Mouse (Mus musculus) forebrain, embryonic 15.5 days (tissue): ENCODE results near the gene Ctbp1. TPM values are rescaled to one million over a fixed set of nuclear protein-coding genes. Genes with fewer than 3 reads are reported as not detected.

ENCODE experiments used
- ATAC-seq: fragments of 200-750 bp; cut with Nextera tagmentation; replicated peaks from 2 replicates; pipeline ENCODE4 v1.8.0; 2017; ENCODE audit warnings: mild to moderate bottlenecking, moderate TSS enrichment, moderate library complexity
- H3K27ac ChIP-seq: fragments of 300-500 bp; sonication (generic); replicated peaks from 2 replicates; pipeline ENCODE4 v1.5.1; 2015; ENCODE audit warnings: mild to moderate bottlenecking, inconsistent platforms
- H3K27me3 ChIP-seq: fragments of 300-500 bp; sonication (generic); 2 replicates; pipeline ENCODE4 v1.6.1; 2015; ENCODE audit warnings: inconsistent platforms
- H3K36me3 ChIP-seq: fragments of 300-500 bp; sonication (generic); 2 replicates; pipeline ENCODE4 v1.6.1; 2015; ENCODE audit warnings: mild to moderate bottlenecking, inconsistent platforms
- H3K4me1 ChIP-seq: fragments of 300-500 bp; sonication (generic); 2 replicates; pipeline ENCODE4 v1.6.1; 2015; ENCODE audit warnings: inconsistent platforms
- H3K4me2 ChIP-seq: fragments of 300-500 bp; sonication (generic); replicated peaks from 2 replicates; pipeline ENCODE4 v1.6.1; 2015; ENCODE audit warnings: mild to moderate bottlenecking, inconsistent platforms
- H3K4me3 ChIP-seq: fragments of 300-500 bp; sonication (generic); 2 replicates; pipeline ENCODE4 v1.5.1; 2015; ENCODE audit warnings: mild to moderate bottlenecking, inconsistent platforms
- H3K9ac ChIP-seq: fragments of 300-500 bp; sonication (generic); replicated peaks from 2 replicates; pipeline ENCODE4 v1.6.1; 2015; ENCODE audit warnings: mild to moderate bottlenecking, inconsistent platforms
- H3K9me3 ChIP-seq: fragments of 300-500 bp; sonication (generic); 2 replicates; pipeline ENCODE4 v1.6.1; 2016; ENCODE audit warnings: inconsistent platforms
- WGBS: fragments of 180-500 bp; shearing (Covaris S2); methylation state at CpG from one replicate; pipeline ENCODE4 v1.1.7; 2015; ENCODE audit warnings: mixed read lengths; 5-methylcytosine and 5-hydroxymethylcytosine counted together
- polyA plus RNA-seq: library from polyadenylated mRNA; unstranded; fragments of >200 nt; fragmentation: Nextera tagmentation; extraction: Ambion mirVana; gene quantifications from 2 replicates; pipeline ENCODE4 v1.2.1, GENCODE M21; 2015

The Ctbp1 gene
- polyA plus RNA-seq, 1 experiment from 2014 or later: 562 TPM

- ATAC-seq: 0 out of 2 replicates have a peak, but pooled peaks have one; percentile 28
- Histone ChIP-seq H3K27ac (peak overlapping the region; percentile 31; the same call in 1 of the 2 replicates), H3K9ac (no peak overlapping the region), H3K27me3 (no peaks in the 10 kb centered on the region), H3K4me1 (no peaks in the 10 kb centered on the region), H3K4me2 (no peak overlapping the region), H3K4me3 (no peak overlapping the region), H3K9me3 (no peaks in the 10 kb centered on the region), H3K36me3 (peaks cover 17% of the 10 kb centered on the region; the same call in 1 of the 2 replicates)
- 80% methylated on average over 3 of the region's 3 CpGs for WGBS
Measured at GRCm38 (mm10) chr5:33239111-33239714, 35.6 kb downstream of the Ctbp1 start.

- Histone ChIP-seq H3K27ac (no peak overlapping the region), H3K9me3 (no peaks in the 10 kb centered on the region), H3K36me3 (peaks cover 15% of the 10 kb centered on the region; the same call in 1 of the 2 replicates), H3K9ac (no peak overlapping the region), H3K4me2 (no peak overlapping the region), H3K4me3 (no peak overlapping the region), H3K27me3 (no peaks in the 10 kb centered on the region), H3K4me1 (no peaks in the 10 kb centered on the region)
- 71% methylated on average over 3 of the region's 3 CpGs for WGBS
- no peak for ATAC-seq
Measured at GRCm38 (mm10) chr5:33238256-33238645, 36.5 kb downstream of the Ctbp1 start.

GRCm38 (mm10) chr5:33237600-33238255 lies 37.1 kb downstream of the Ctbp1 start:
- ATAC-seq: no peak
- Histone ChIP-seq H3K27me3 (no peaks in the 10 kb centered on the region), H3K9ac (no peak overlapping the region), H3K27ac (no peak overlapping the region), H3K36me3 (peaks cover 11% of the 10 kb centered on the region; the same call in 1 of the 2 replicates), H3K9me3 (no peaks in the 10 kb centered on the region), H3K4me3 (no peak overlapping the region), H3K4me2 (no peak overlapping the region), H3K4me1 (no peaks in the 10 kb centered on the region)
- 94% methylated on average over 11 of the region's 11 CpGs for WGBS

- Histone ChIP-seq H3K4me3 (no peak overlapping the region), H3K27me3 (no peaks in the 10 kb centered on the region), H3K9me3 (no peaks in the 10 kb centered on the region), H3K27ac (no peak overlapping the region), H3K4me1 (peaks cover 6% of the 10 kb centered on the region; the same call in 1 of the 2 replicates), H3K36me3 (no peaks in the 10 kb centered on the region), H3K9ac (no peak overlapping the region), H3K4me2 (no peak overlapping the region)
- no peak for ATAC-seq
- WGBS: 77% methylated on average over 13 of the region's 13 CpGs
Measured at GRCm38 (mm10) chr5:33234391-33235031, 40.3 kb downstream of the Ctbp1 start.

- Histone ChIP-seq H3K9me3 (no peaks in the 10 kb centered on the region), H3K27me3 (no peaks in the 10 kb centered on the region), H3K36me3 (no peaks in the 10 kb centered on the region), H3K27ac (no peak overlapping the region), H3K4me3 (no peak overlapping the region), H3K9ac (no peak overlapping the region), H3K4me1 (peaks cover 6% of the 10 kb centered on the region; the same call in 1 of the 2 replicates), H3K4me2 (no peak overlapping the region)
- WGBS: 80% methylated on average over 5 of the region's 5 CpGs
- no peak for ATAC-seq
Measured at GRCm38 (mm10) chr5:33232791-33233190, 42.0 kb downstream of the Ctbp1 start.

GRCm38 (mm10) chr5:33230285-33230684 lies 44.5 kb downstream of the Ctbp1 start:
- no peak for ATAC-seq
- Histone ChIP-seq H3K4me2 (no peak overlapping the region), H3K27me3 (no peaks in the 10 kb centered on the region), H3K9ac (no peak overlapping the region), H3K27ac (no peak overlapping the region), H3K36me3 (no peaks in the 10 kb centered on the region), H3K4me3 (no peak overlapping the region), H3K4me1 (peaks cover 6% of the 10 kb centered on the region; the same call in 1 of the 2 replicates), H3K9me3 (no peaks in the 10 kb centered on the region)
- 20% methylated on average over 5 of the region's 5 CpGs for WGBS

GRCm38 (mm10) chr5:33228428-33228827 lies 46.4 kb downstream of the Ctbp1 start:
- Histone ChIP-seq H3K27ac (no peak overlapping the region), H3K9ac (no peak overlapping the region), H3K9me3 (no peaks in the 10 kb centered on the region), H3K36me3 (no peaks in the 10 kb centered on the region), H3K4me2 (no peak overlapping the region), H3K27me3 (no peaks in the 10 kb centered on the region), H3K4me1 (peaks cover 6% of the 10 kb centered on the region; the same call in 1 of the 2 replicates), H3K4me3 (no peak overlapping the region)
- WGBS: 65% methylated on average over 5 of the region's 5 CpGs
- no peak for ATAC-seq

- H3K36me3 ChIP-seq: no peaks in the 10 kb centered on the region
- H3K9me3 ChIP-seq: no peaks in the 10 kb centered on the region
- 87% methylated on average over 5 of the region's 5 CpGs for WGBS
- H3K27me3 ChIP-seq: no peaks in the 10 kb centered on the region
- H3K9ac ChIP-seq: no peak overlapping the region
- no peak overlapping the region for H3K27ac ChIP-seq
- no peak for ATAC-seq
- H3K4me1 ChIP-seq: peaks cover 6% of the 10 kb centered on the region; the same call in 1 of the 2 replicates
- no peak overlapping the region for H3K4me2 ChIP-seq
- H3K4me3 ChIP-seq: no peak overlapping the region
Measured at GRCm38 (mm10) chr5:33225673-33226072, 49.1 kb downstream of the Ctbp1 start.

GRCm38 (mm10) chr5:33224491-33224890 lies 50.3 kb downstream of the Ctbp1 start:
- no peak overlapping the region for H3K27ac ChIP-seq
- 83% methylated on average over 7 of the region's 7 CpGs for WGBS
- no peaks in the 10 kb centered on the region for H3K9me3 ChIP-seq
- no peak overlapping the region for H3K9ac ChIP-seq
- H3K36me3 ChIP-seq: no peaks in the 10 kb centered on the region
- ATAC-seq: no peak
- H3K4me1 ChIP-seq: no peaks in the 10 kb centered on the region
- H3K4me3 ChIP-seq: no peak overlapping the region
- H3K4me2 ChIP-seq: no peak overlapping the region
- no peaks in the 10 kb centered on the region for H3K27me3 ChIP-seq

- no peak for ATAC-seq
- WGBS: 70% methylated on average over 9 of the region's 9 CpGs
- Histone ChIP-seq H3K4me2 (no peak overlapping the region), H3K9ac (no peak overlapping the region), H3K27me3 (no peaks in the 10 kb centered on the region), H3K27ac (no peak overlapping the region), H3K9me3 (no peaks in the 10 kb centered on the region), H3K4me3 (no peak overlapping the region), H3K36me3 (no peaks in the 10 kb centered on the region), H3K4me1 (no peaks in the 10 kb centered on the region)
Measured at GRCm38 (mm10) chr5:33222841-33223744, 51.7 kb downstream of the Ctbp1 start.

- Histone ChIP-seq H3K4me1 (no peaks in the 10 kb centered on the region), H3K36me3 (no peaks in the 10 kb centered on the region), H3K4me3 (no peak overlapping the region), H3K9me3 (no peaks in the 10 kb centered on the region), H3K9ac (no peak overlapping the region), H3K27ac (no peak overlapping the region), H3K27me3 (no peaks in the 10 kb centered on the region), H3K4me2 (no peak overlapping the region)
- 81% methylated on average over 6 of the region's 6 CpGs for WGBS
- ATAC-seq: no peak
Measured at GRCm38 (mm10) chr5:33222389-33222788, 52.4 kb downstream of the Ctbp1 start.
